Mouse (Mus musculus) fibroblast of lung, adult 2 months (primary cell): Measurements from ENCODE around the gene Gpr157.

Experiments used
- DNase-seq: peaks from one replicate; pipeline ENCODE4 v3.0.0-alpha.2; 2011; ENCODE audit warnings: low read depth

Gene Gpr157

GRCm38 (mm10) chr4:150112867-150113266, 25.7 kb downstream of the Gpr157 start:
- DNase-seq: no peak

GRCm38 (mm10) chr4:150114505-150115061, 27.4 kb downstream of the Gpr157 start:
- DNase-seq: no peak

GRCm38 (mm10) chr4:150117311-150117710, 30.1 kb downstream of the Gpr157 start:
- no peak for DNase-seq

- no peak for DNase-seq
Observed at GRCm38 (mm10) chr4:150118163-150118562, 31.0 kb downstream of the Gpr157 start.

- no peak for DNase-seq
Observed at GRCm38 (mm10) chr4:150119055-150119454, 31.9 kb downstream of the Gpr157 start, which contains the start of gene Slc2a5. TSS of gene Slc2a5 (plus strand) at chr4:150119283.

GRCm38 (mm10) chr4:150119640-150120039, 32.5 kb downstream of the Gpr157 start:
- DNase-seq: no peak

GRCm38 (mm10) chr4:150120173-150120833, 33.1 kb downstream of the Gpr157 start:
- no peak for DNase-seq

GRCm38 (mm10) chr4:150121430-150121829, 34.3 kb downstream of the Gpr157 start:
- DNase-seq: no peak

GRCm38 (mm10) chr4:150122476-150122875, 35.3 kb downstream of the Gpr157 start:
- DNase-seq: no peak

- no peak for DNase-seq
Observed at GRCm38 (mm10) chr4:150126373-150126772, 39.2 kb downstream of the Gpr157 start.

- DNase-seq: no peak
Observed at GRCm38 (mm10) chr4:150127894-150128293, 40.7 kb downstream of the Gpr157 start.

- no peak for DNase-seq
Observed at GRCm38 (mm10) chr4:150128571-150128970, 41.4 kb downstream of the Gpr157 start.

- DNase-seq: no peak
Observed at GRCm38 (mm10) chr4:150130661-150131060, 43.5 kb downstream of the Gpr157 start.

GRCm38 (mm10) chr4:150132692-150133271, 45.6 kb downstream of the Gpr157 start:
- no peak for DNase-seq

GRCm38 (mm10) chr4:150135254-150135653, 48.1 kb downstream of the Gpr157 start:
- no peak for DNase-seq

- no peak for DNase-seq
Observed at GRCm38 (mm10) chr4:150136693-150137092, 49.5 kb downstream of the Gpr157 start.

GRCm38 (mm10) chr4:150137368-150138083, 50.4 kb downstream of the Gpr157 start:
- no peak for DNase-seq

GRCm38 (mm10) chr4:150138084-150138543, 50.9 kb downstream of the Gpr157 start:
- DNase-seq: peak; percentile 82

- DNase-seq: no peak
Observed at GRCm38 (mm10) chr4:150139090-150139489, 51.9 kb downstream of the Gpr157 start.

GRCm38 (mm10) chr4:150140346-150140745, 53.2 kb downstream of the Gpr157 start:
- no peak for DNase-seq

GRCm38 (mm10) chr4:150144242-150144641, 57.1 kb downstream of the Gpr157 start:
- no peak for DNase-seq

- DNase-seq: no peak
Observed at GRCm38 (mm10) chr4:150146286-150146685, 59.1 kb downstream of the Gpr157 start.

- no peak for DNase-seq
Observed at GRCm38 (mm10) chr4:150151045-150151444, 63.9 kb downstream of the Gpr157 start.
